Mouse (Mus musculus) stomach, embryonic 14.5 days (tissue): ENCODE measurements around the gene Pkd1l2. TPM values are rescaled to one million over a fixed set of nuclear protein-coding genes. Genes with fewer than 3 reads are reported as not detected.

Source experiments
- ATAC-seq: fragments of 200-750 bp; cut with Nextera tagmentation; 2 replicates; pipeline ENCODE4 v1.8.0; 2017; ENCODE audit warnings: low read depth, moderate TSS enrichment; ENCODE audit not compliant: insufficient number of reproducible peaks, insufficient read depth, low FRiP score
- H3K27ac ChIP-seq: fragments of 300-500 bp; sonication (generic); 2 replicates; pipeline ENCODE4 v1.5.1; 2014; ENCODE audit warnings: mild to moderate bottlenecking, low read length, moderate library complexity, mixed read lengths
- H3K27me3 ChIP-seq: fragments of 300-500 bp; sonication (generic); 2 replicates; pipeline ENCODE4 v1.6.1; 2014; ENCODE audit warnings: low read length, control low read depth, mixed read lengths; ENCODE audit not compliant: control insufficient read depth, insufficient read depth
- H3K36me3 ChIP-seq: fragments of 300-500 bp; sonication (generic); 2 replicates; pipeline ENCODE4 v1.6.1; 2014; ENCODE audit warnings: mild to moderate bottlenecking, control low read depth, low read length, moderate library complexity, mixed read lengths; ENCODE audit not compliant: control insufficient read depth, insufficient read depth
- H3K4me1 ChIP-seq: fragments of 300-500 bp; sonication (generic); 2 replicates; pipeline ENCODE4 v1.6.1; 2014; ENCODE audit warnings: low read length, control low read depth, mixed read lengths; ENCODE audit not compliant: control insufficient read depth, insufficient read depth
- H3K4me2 ChIP-seq: fragments of 300-500 bp; sonication (generic); replicated peaks from 2 replicates; pipeline ENCODE4 v1.6.1; 2014; ENCODE audit warnings: low read depth, low read length, control low read depth
- H3K4me3 ChIP-seq: fragments of 300-500 bp; sonication (generic); 2 replicates; pipeline ENCODE4 v1.5.1; 2014; ENCODE audit warnings: low read depth, low read length, control low read depth
- H3K9ac ChIP-seq: fragments of 300-500 bp; sonication (generic); replicated peaks from 2 replicates; pipeline ENCODE4 v1.6.1; 2014; ENCODE audit warnings: low read depth, mild to moderate bottlenecking, control low read depth, low read length, moderate library complexity, mixed read lengths
- H3K9me3 ChIP-seq: fragments of 300-500 bp; sonication (generic); 2 replicates; pipeline ENCODE4 v1.6.1; 2016; ENCODE audit warnings: low read depth, low read length, control low read depth; ENCODE audit not compliant: control insufficient read depth
- WGBS: fragments of 180-500 bp; shearing (Covaris S2); extraction: QIAGEN DNeasy Blood & Tissue Kit; methylation state at CpG from one replicate; pipeline ENCODE4 v1.1.7; 2014; 5-methylcytosine and 5-hydroxymethylcytosine counted together
- polyA plus RNA-seq: library from polyadenylated mRNA; unstranded; fragments of >200 nt; fragmentation: Nextera tagmentation; extraction: Ambion mirVana; gene quantifications from 2 replicates; pipeline ENCODE4 v1.2.1, GENCODE M21; 2014

Gene Pkd1l2
- polyA plus RNA-seq, 1 experiment from 2014 or later: not detected

GRCm38 (mm10) chr8:117115676-117116446 is 33.6 kb upstream of the Pkd1l2 start:
- H3K4me2 ChIP-seq: peak overlapping the region; percentile 13; the same call in 1 of the 2 replicates
- H3K4me3 ChIP-seq: no peak overlapping the region
- H3K4me1 ChIP-seq: peaks cover 9% of the 10 kb centered on the region; the same call in 1 of the 2 replicates
- WGBS: 13% methylated on average over 13 of the region's 13 CpGs
- H3K27ac ChIP-seq: peak overlapping the region; percentile 78
- peak; percentile 58; the same call in 1 of the 2 replicates for ATAC-seq
- no peaks in the 10 kb centered on the region for H3K36me3 ChIP-seq
- no peaks in the 10 kb centered on the region for H3K9me3 ChIP-seq
- H3K9ac ChIP-seq: no peak overlapping the region
- no peaks in the 10 kb centered on the region for H3K27me3 ChIP-seq

GRCm38 (mm10) chr8:117115094-117115493 is 32.8 kb upstream of the Pkd1l2 start:
- H3K9me3 ChIP-seq: no peaks in the 10 kb centered on the region
- peak overlapping the region; percentile 78; the same call in 1 of the 2 replicates for H3K27ac ChIP-seq
- H3K4me3 ChIP-seq: no peak overlapping the region
- H3K4me1 ChIP-seq: peaks cover 9% of the 10 kb centered on the region; the same call in 1 of the 2 replicates
- ATAC-seq: no peak
- no peaks in the 10 kb centered on the region for H3K27me3 ChIP-seq
- no peaks in the 10 kb centered on the region for H3K36me3 ChIP-seq
- H3K9ac ChIP-seq: no peak overlapping the region
- 40% methylated on average over 6 of the region's 6 CpGs for WGBS
- H3K4me2 ChIP-seq: no peak overlapping the region

- H3K4me2 ChIP-seq: no peak overlapping the region
Measured at GRCm38 (mm10) chr8:117112261-117112660, 30.0 kb upstream of the Pkd1l2 start.

GRCm38 (mm10) chr8:117111641-117112040 is 29.4 kb upstream of the Pkd1l2 start:
- no peak overlapping the region for H3K27ac ChIP-seq
- H3K27me3 ChIP-seq: no peaks in the 10 kb centered on the region
- H3K4me3 ChIP-seq: no peak overlapping the region
- H3K9me3 ChIP-seq: no peaks in the 10 kb centered on the region
- H3K4me1 ChIP-seq: peaks cover 9% of the 10 kb centered on the region; the same call in 1 of the 2 replicates
- ATAC-seq: no peak
- H3K36me3 ChIP-seq: no peaks in the 10 kb centered on the region
- H3K9ac ChIP-seq: no peak overlapping the region
- H3K4me2 ChIP-seq: no peak overlapping the region
- WGBS: 59% methylated on average over 3 of the region's 3 CpGs

More at GRCm38 (mm10) chr8:117112261-117112660, 30.0 kb upstream of the Pkd1l2 start:
- Histone ChIP-seq H3K27me3 (no peaks in the 10 kb centered on the region), H3K9ac (no peak overlapping the region), H3K4me3 (no peak overlapping the region), H3K27ac (no peak overlapping the region), H3K9me3 (no peaks in the 10 kb centered on the region), H3K4me1 (peaks cover 9% of the 10 kb centered on the region; the same call in 1 of the 2 replicates), H3K36me3 (no peaks in the 10 kb centered on the region)
- peak; percentile 77 for ATAC-seq
- WGBS: 51% methylated on average over 8 of the region's 8 CpGs

- no peak overlapping the region for H3K4me2 ChIP-seq
- no peaks in the 10 kb centered on the region for H3K9me3 ChIP-seq
- no peaks in the 10 kb centered on the region for H3K36me3 ChIP-seq
- no peak overlapping the region for H3K9ac ChIP-seq
- H3K27me3 ChIP-seq: no peaks in the 10 kb centered on the region
- 55% methylated on average over 16 of the region's 16 CpGs for WGBS
- no peak overlapping the region for H3K4me3 ChIP-seq
- no peak for ATAC-seq
- H3K4me1 ChIP-seq: no peaks in the 10 kb centered on the region
- no peak overlapping the region for H3K27ac ChIP-seq
Measured at GRCm38 (mm10) chr8:117109801-117110390, 27.6 kb upstream of the Pkd1l2 start.

- no peak overlapping the region for H3K27ac ChIP-seq
- H3K9ac ChIP-seq: no peak overlapping the region
- no peaks in the 10 kb centered on the region for H3K4me1 ChIP-seq
- no peaks in the 10 kb centered on the region for H3K9me3 ChIP-seq
- no peaks in the 10 kb centered on the region for H3K36me3 ChIP-seq
- H3K4me2 ChIP-seq: no peak overlapping the region
- no peak for ATAC-seq
- 90% methylated on average over 19 of the region's 19 CpGs for WGBS
- no peak overlapping the region for H3K4me3 ChIP-seq
- H3K27me3 ChIP-seq: no peaks in the 10 kb centered on the region
Measured at GRCm38 (mm10) chr8:117109018-117109711, 26.9 kb upstream of the Pkd1l2 start.

- Histone ChIP-seq H3K9ac (no peak overlapping the region), H3K27ac (no peak overlapping the region), H3K36me3 (no peaks in the 10 kb centered on the region), H3K9me3 (no peaks in the 10 kb centered on the region), H3K27me3 (no peaks in the 10 kb centered on the region), H3K4me3 (no peak overlapping the region), H3K4me1 (no peaks in the 10 kb centered on the region), H3K4me2 (no peak overlapping the region)
- ATAC-seq: no peak
- 11% methylated on average over 9 of the region's 9 CpGs for WGBS
Measured at GRCm38 (mm10) chr8:117107533-117107932, 25.3 kb upstream of the Pkd1l2 start.

- peak overlapping the region; percentile 66; the same call in 1 of the 2 replicates for H3K27ac ChIP-seq
Measured at GRCm38 (mm10) chr8:117097564-117098191, 15.4 kb upstream of the Pkd1l2 start.

More at GRCm38 (mm10) chr8:117097564-117098191, 15.4 kb upstream of the Pkd1l2 start:
- no peak overlapping the region for H3K9ac ChIP-seq
- H3K4me2 ChIP-seq: peak overlapping the region; percentile 11; the same call in 1 of the 2 replicates
- no peak; the same call in 1 of the 2 replicates for ATAC-seq
- H3K9me3 ChIP-seq: no peaks in the 10 kb centered on the region
- no peak overlapping the region for H3K4me3 ChIP-seq
- H3K4me1 ChIP-seq: peaks cover 8% of the 10 kb centered on the region
- H3K36me3 ChIP-seq: no peaks in the 10 kb centered on the region
- H3K27me3 ChIP-seq: no peaks in the 10 kb centered on the region
- 40% methylated on average over 11 of the region's 11 CpGs for WGBS
